Mouse (Mus musculus): ENCODE results near the gene Slc39a11. TPM values are rescaled to one million over a fixed set of nuclear protein-coding genes. Genes with fewer than 3 reads are reported as not detected.
A peak's percentile ranks its signal among the peaks of the same experiment; 100 is the strongest.
"Not testable (repeated sequence)": the region's sequence is repeated elsewhere in the genome, so short reads cannot be mapped to it uniquely, and the experiment has no call there.

Gene Slc39a11
- polyA plus RNA-seq, 1 experiment from 2014 or later: 22.4 TPM

- no peak for TF ChIP-seq CTCF (IDR thresholded peaks at IDR 0.05)
- POLR2A ChIA-PET: no interaction called here
- H3K27me3 ChIP-seq: no peaks in the 10 kb centered on the region
- CTCF ChIA-PET: no interaction called here
- ATAC-seq (no peak), DNase-seq (ENCODE audit: low read depth, low spot score) (no peak)
- in situ Hi-C loops (cut with MboI; ENCODE audit: low pct_unique_long_range_greater_than_20kb): no loop called here
These were observed 72.7 kb downstream of the Slc39a11 start for GRCm38 (mm10) chr11:113577221-113577620.

GRCm38 (mm10) chr11:113572641-113573040 lies 77.2 kb downstream of the Slc39a11 start:
- ATAC-seq: no peak
- ChIA-PET CTCF (no interaction called here), POLR2A (no interaction called here)
- TF ChIP-seq CTCF (IDR thresholded peaks at IDR 0.05): no peak
- in situ Hi-C loops (cut with MboI; ENCODE audit: low pct_unique_long_range_greater_than_20kb): no loop called here
- no peaks in the 10 kb centered on the region for H3K27me3 ChIP-seq
- no peak for DNase-seq (ENCODE audit: low read depth, low spot score)

GRCm38 (mm10) chr11:113571616-113572015 lies 78.3 kb downstream of the Slc39a11 start:
- ChIA-PET CTCF (interaction anchor here (0.7 to 1.1 kb wide), 2 partner anchors 19 to 55 kb away, joined by 3 read pairs; no protein-coding TSS in a partner anchor), POLR2A (no interaction called here)
- DNase-seq (ENCODE audit: low read depth, low spot score): no peak
- H3K27me3 ChIP-seq: no peaks in the 10 kb centered on the region
- no peak for TF ChIP-seq CTCF (IDR thresholded peaks at IDR 0.05)
- in situ Hi-C loops (cut with MboI; ENCODE audit: low pct_unique_long_range_greater_than_20kb): no loop called here
- no peak for ATAC-seq

GRCm38 (mm10) chr11:113568999-113569398 lies 80.9 kb downstream of the Slc39a11 start:
- CTCF ChIA-PET: interaction anchor here (1.2 to 1.3 kb wide), 2 partner anchors 48 to 79 kb away, joined by 3 to 4 read pairs; no protein-coding TSS in a partner anchor

GRCm38 (mm10) chr11:113567926-113568325 lies 82.0 kb downstream of the Slc39a11 start:
- in situ Hi-C loops (cut with MboI; ENCODE audit: low pct_unique_long_range_greater_than_20kb); ATAC-seq: not testable (repeated sequence)

More at GRCm38 (mm10) chr11:113568999-113569398, 80.9 kb downstream of the Slc39a11 start:
- ATAC-seq: no peak
- in situ Hi-C loops (cut with MboI; ENCODE audit: low pct_unique_long_range_greater_than_20kb): no loop called here
- TF ChIP-seq CTCF (IDR thresholded peaks at IDR 0.05): no peak
- POLR2A ChIA-PET: no interaction called here
- H3K27me3 ChIP-seq: no peaks in the 10 kb centered on the region
- no peak for DNase-seq (ENCODE audit: low read depth, low spot score)

GRCm38 (mm10) chr11:113565006-113565995 lies 84.6 kb downstream of the Slc39a11 start:
- CTCF ChIA-PET: interaction anchor here (1.1 to 1.6 kb wide), 2 partner anchors 10 to 14 kb away, joined by 3 read pairs; no protein-coding TSS in a partner anchor
- no peak for TF ChIP-seq CTCF (IDR thresholded peaks at IDR 0.05)
- in situ Hi-C loops (cut with MboI; ENCODE audit: low pct_unique_long_range_greater_than_20kb): no loop called here

More at GRCm38 (mm10) chr11:113567926-113568325, 82.0 kb downstream of the Slc39a11 start:
- POLR2A ChIA-PET; H3K27me3 ChIP-seq; DNase-seq (ENCODE audit: low read depth, low spot score); CTCF ChIA-PET: not testable (repeated sequence)

GRCm38 (mm10) chr11:113562326-113562725 lies 87.6 kb downstream of the Slc39a11 start:
- TF ChIP-seq CTCF (IDR thresholded peaks at IDR 0.05): no peak
- H3K27me3 ChIP-seq: no peaks in the 10 kb centered on the region
- CTCF ChIA-PET: no interaction called here
- DNase-seq (ENCODE audit: low read depth, low spot score) (no peak), ATAC-seq (no peak)
- in situ Hi-C loops (cut with MboI; ENCODE audit: low pct_unique_long_range_greater_than_20kb): no loop called here
- POLR2A ChIA-PET: no interaction called here

More at GRCm38 (mm10) chr11:113565006-113565995, 84.6 kb downstream of the Slc39a11 start:
- DNase-seq (ENCODE audit: low read depth, low spot score) (peak; percentile 31), ATAC-seq (peak; percentile 96)
- POLR2A ChIA-PET: no interaction called here
- no peaks in the 10 kb centered on the region for H3K27me3 ChIP-seq

- no peaks in the 10 kb centered on the region for H3K27me3 ChIP-seq
- ChIA-PET POLR2A (no interaction called here), CTCF (no interaction called here)
- in situ Hi-C loops (cut with MboI; ENCODE audit: low pct_unique_long_range_greater_than_20kb): no loop called here
- no peak for TF ChIP-seq CTCF (IDR thresholded peaks at IDR 0.05)
- no peak for ATAC-seq
- DNase-seq (ENCODE audit: low read depth, low spot score): no peak
These were observed 89.7 kb downstream of the Slc39a11 start for GRCm38 (mm10) chr11:113560150-113560549.

- no peak for TF ChIP-seq CTCF (IDR thresholded peaks at IDR 0.05)
- DNase-seq (ENCODE audit: low read depth, low spot score): no peak
- H3K27me3 ChIP-seq: no peaks in the 10 kb centered on the region
- no peak for ATAC-seq
- in situ Hi-C loops (cut with MboI; ENCODE audit: low pct_unique_long_range_greater_than_20kb): no loop called here
- CTCF ChIA-PET: no interaction called here
- POLR2A ChIA-PET: no interaction called here
These were observed 91.4 kb downstream of the Slc39a11 start for GRCm38 (mm10) chr11:113558505-113558904.

GRCm38 (mm10) chr11:113556142-113556541 lies 93.7 kb downstream of the Slc39a11 start:
- POLR2A ChIA-PET: no interaction called here
- H3K27me3 ChIP-seq: no peaks in the 10 kb centered on the region
- no peak for ATAC-seq
- TF ChIP-seq CTCF (IDR thresholded peaks at IDR 0.05): no peak
- DNase-seq (ENCODE audit: low read depth, low spot score): no peak
- CTCF ChIA-PET: interaction anchor here (1.2 kb wide), 1 partner anchor 8 kb away, joined by 3 read pairs; no protein-coding TSS in a partner anchor
- in situ Hi-C loops (cut with MboI; ENCODE audit: low pct_unique_long_range_greater_than_20kb): no loop called here

- ChIA-PET POLR2A (no interaction called here), CTCF (interaction anchor here (1.2 kb wide), 1 partner anchor 9 kb away, joined by 3 read pairs; no protein-coding TSS in a partner anchor)
- TF ChIP-seq CTCF (IDR thresholded peaks at IDR 0.05): no peak
- ATAC-seq (no peak), DNase-seq (ENCODE audit: low read depth, low spot score) (no peak)
- H3K27me3 ChIP-seq: no peaks in the 10 kb centered on the region
- in situ Hi-C loops (cut with MboI; ENCODE audit: low pct_unique_long_range_greater_than_20kb): no loop called here
These were observed 95.0 kb downstream of the Slc39a11 start for GRCm38 (mm10) chr11:113554701-113555360.
